Mouse (Mus musculus) leukemia stem cell, adult 10-12 weeks (primary cell): ENCODE measurements around the gene 1700123K08Rik. TPM values are rescaled to one million over a fixed set of nuclear protein-coding genes. Genes with fewer than 3 reads are reported as not detected.

Experiments used
- polyA plus RNA-seq: library from polyadenylated mRNA; stranded (reverse); fragments of >175 nt; gene quantifications from 2 replicates; pipeline ENCODE4 v1.2.3, GENCODE M21; 2012; ENCODE audit warnings: low replicate concordance

The 1700123K08Rik gene
- polyA plus RNA-seq = not detected in 2 replicates

GRCm38 (mm10) chr5:138564612-138565011 lies at the start of gene 1700123K08Rik:
1700123K08Rik (minus strand) TSS chr5:138564712.

Other genes with a start within 250 kb of the 1700123K08Rik start
- 0.22 and 0.50 TPM in 2 replicates for gene Pvrig, start 222.8 kb downstream of the 1700123K08Rik start, polyA plus RNA-seq
- 0.10 and 0.58 TPM in 2 replicates for gene Zfp157, start 123.2 kb downstream of the 1700123K08Rik start, polyA plus RNA-seq
- 0.21 and 0.64 TPM in 2 replicates for gene Zfp68, start 55.0 kb upstream of the 1700123K08Rik start, polyA plus RNA-seq
- gene A430033K04Rik, start 58.1 kb upstream of the 1700123K08Rik start, polyA plus RNA-seq = 0.81 TPM in 1 of 2 replicates, not detected in the other
- 0.64 and 0.95 TPM in 2 replicates for gene Fam20c, start 189.8 kb upstream of the 1700123K08Rik start, polyA plus RNA-seq